Mouse (Mus musculus): Measurements from ENCODE around the gene Rln3. TPM values are rescaled to one million over a fixed set of nuclear protein-coding genes. Genes with fewer than 3 reads are reported as not detected.

Gene Rln3
- polyA plus RNA-seq, 1 experiment from 2014 or later: not detected

DNA sequence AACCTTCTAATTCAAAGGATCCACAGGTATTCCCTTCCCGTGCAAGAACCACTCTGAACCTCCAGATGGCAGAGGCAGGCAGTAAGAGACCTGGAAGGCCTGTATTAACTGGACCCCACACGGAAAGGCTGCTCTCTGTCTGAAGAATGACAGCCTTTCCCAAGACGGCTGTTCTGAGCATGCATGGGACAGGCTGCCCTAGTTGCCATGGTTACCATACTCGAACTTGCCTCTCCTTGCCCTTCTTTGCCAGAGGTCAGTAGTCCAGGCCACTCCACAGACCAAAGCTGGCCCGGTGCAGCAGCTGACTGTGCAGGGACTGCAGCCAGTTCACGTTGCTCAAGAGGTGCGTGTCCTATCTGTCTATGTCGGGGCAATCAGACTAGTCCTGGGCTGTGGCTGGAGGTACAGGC, 39.0 kb upstream of the Rln3 start:
- no peak overlapping the region for H3K9ac ChIP-seq (ENCODE audit: low read depth, low read length)
- no peaks in the 10 kb centered on the region for H3K4me1 ChIP-seq (replicated peaks; ENCODE audit: control insufficient read depth, insufficient read depth, low read length)
- H3K27ac ChIP-seq (ENCODE audit: low read depth, low read length): no peak overlapping the region; the same call in 1 of the 2 replicates
- no peak overlapping the region for H3K4me3 ChIP-seq (ENCODE audit: low read depth, low read length)
- WGBS: 35% methylated on average over 8 of the region's 8 CpGs
- peak; percentile 64 for ATAC-seq
- H3K36me3 ChIP-seq (ENCODE audit: control insufficient read depth, insufficient read depth): peaks cover 74% of the 10 kb centered on the region
- TF ChIP-seq CTCF (IDR thresholded peaks at IDR 0.05; ENCODE audit: low read depth): peak; percentile 56
- H3K27me3 ChIP-seq (replicated peaks; ENCODE audit: control insufficient read depth, insufficient read depth, low read length): no peaks in the 10 kb centered on the region
- no peak overlapping the region for H3K4me2 ChIP-seq (replicated peaks; ENCODE audit: low read depth)
- H3K9me3 ChIP-seq (ENCODE audit: control insufficient read depth): no peaks in the 10 kb centered on the region

DNA sequence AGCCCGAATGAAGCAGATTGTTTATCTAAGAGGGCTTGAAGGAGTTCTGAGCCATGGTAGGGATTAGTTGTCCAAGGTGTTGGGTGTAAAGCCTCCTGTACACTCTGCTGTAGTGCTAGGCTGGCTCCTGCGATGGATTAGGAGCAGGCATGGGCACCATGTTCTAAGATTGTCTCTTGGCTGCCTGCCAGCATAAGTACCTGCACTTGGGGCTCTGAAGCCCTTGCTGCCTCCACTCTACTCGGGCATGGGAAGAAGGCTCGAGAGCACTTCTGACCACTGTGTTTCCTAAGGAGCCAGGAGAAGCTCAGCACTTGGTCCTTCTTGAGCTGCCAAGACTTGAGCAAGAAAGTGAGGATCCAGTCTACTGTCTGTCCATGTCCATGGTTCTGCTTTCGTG, 34.4 kb upstream of the Rln3 start:
- no peak for ATAC-seq
- Histone ChIP-seq H3K4me2 (replicated peaks; ENCODE audit: low read depth) (no peak overlapping the region), H3K9ac (ENCODE audit: low read depth, low read length) (no peak overlapping the region), H3K4me1 (replicated peaks; ENCODE audit: control insufficient read depth, insufficient read depth, low read length) (no peaks in the 10 kb centered on the region), H3K4me3 (ENCODE audit: low read depth, low read length) (no peak overlapping the region), H3K27me3 (replicated peaks; ENCODE audit: control insufficient read depth, insufficient read depth, low read length) (no peaks in the 10 kb centered on the region), H3K27ac (ENCODE audit: low read depth, low read length) (no peak overlapping the region), H3K36me3 (ENCODE audit: control insufficient read depth, insufficient read depth) (peaks cover 58% of the 10 kb centered on the region), H3K9me3 (ENCODE audit: control insufficient read depth) (no peaks in the 10 kb centered on the region)
- no peak for TF ChIP-seq CTCF (IDR thresholded peaks at IDR 0.05; ENCODE audit: low read depth)
- WGBS: 66% methylated on average over 5 of the region's 5 CpGs

DNA sequence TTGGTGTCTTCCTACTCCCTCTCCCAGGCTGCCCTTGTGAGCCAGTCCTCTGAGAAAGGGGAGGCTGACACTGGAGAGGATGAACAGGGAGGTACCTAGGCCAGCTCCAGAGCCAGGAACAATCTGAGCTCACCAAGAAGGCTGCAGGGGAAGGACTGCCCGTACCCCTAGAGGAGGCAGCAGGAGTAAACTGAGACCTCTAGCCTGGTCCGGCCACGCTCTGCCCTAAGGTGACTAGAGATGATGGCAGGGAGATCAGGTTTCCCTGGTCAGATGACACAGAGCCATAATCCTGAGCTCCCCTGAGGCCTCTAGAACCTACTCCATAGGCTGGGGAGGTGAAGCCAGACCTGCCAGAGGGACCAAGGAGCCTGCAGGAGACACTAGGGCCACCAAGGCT, 32.0 kb upstream of the Rln3 start:
- no peak for ATAC-seq
- H3K4me1 ChIP-seq (replicated peaks; ENCODE audit: control insufficient read depth, insufficient read depth, low read length): no peaks in the 10 kb centered on the region
- H3K9ac ChIP-seq (ENCODE audit: low read depth, low read length): no peak overlapping the region
- TF ChIP-seq CTCF (IDR thresholded peaks at IDR 0.05; ENCODE audit: low read depth): no peak
- H3K4me3 ChIP-seq (ENCODE audit: low read depth, low read length): no peak overlapping the region
- peaks cover 39% of the 10 kb centered on the region for H3K36me3 ChIP-seq (ENCODE audit: control insufficient read depth, insufficient read depth)
- no peak overlapping the region for H3K4me2 ChIP-seq (replicated peaks; ENCODE audit: low read depth)
- no peak overlapping the region for H3K27ac ChIP-seq (ENCODE audit: low read depth, low read length)
- H3K27me3 ChIP-seq (replicated peaks; ENCODE audit: control insufficient read depth, insufficient read depth, low read length): no peaks in the 10 kb centered on the region
- 89% methylated on average over 3 of the region's 3 CpGs for WGBS
- no peaks in the 10 kb centered on the region for H3K9me3 ChIP-seq (ENCODE audit: control insufficient read depth)

DNA sequence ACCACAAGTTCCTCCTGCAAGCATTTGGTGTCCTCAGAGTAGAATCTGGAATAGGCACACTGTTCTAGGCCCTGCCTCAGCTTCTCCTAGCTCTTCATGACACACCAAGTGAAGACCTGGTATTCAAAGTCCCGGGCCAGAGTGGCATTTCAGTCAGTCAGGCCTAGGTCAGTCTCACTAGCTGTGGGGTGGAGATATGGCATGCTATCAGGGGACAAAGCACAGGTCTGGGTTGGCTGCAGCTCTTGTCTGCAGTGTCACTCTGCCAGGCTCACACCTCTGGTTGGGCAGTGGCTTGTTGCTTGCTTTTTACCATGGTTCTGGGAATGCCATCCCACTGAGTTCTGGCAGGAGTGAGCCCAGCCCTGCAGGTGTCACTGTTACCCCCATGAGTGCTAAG, 31.6 kb upstream of the Rln3 start:
- Histone ChIP-seq H3K27ac (ENCODE audit: low read depth, low read length) (no peak overlapping the region), H3K4me1 (replicated peaks; ENCODE audit: control insufficient read depth, insufficient read depth, low read length) (no peaks in the 10 kb centered on the region), H3K4me3 (ENCODE audit: low read depth, low read length) (no peak overlapping the region), H3K4me2 (replicated peaks; ENCODE audit: low read depth) (no peak overlapping the region), H3K36me3 (ENCODE audit: control insufficient read depth, insufficient read depth) (peaks cover 35% of the 10 kb centered on the region), H3K9ac (ENCODE audit: low read depth, low read length) (no peak overlapping the region), H3K27me3 (replicated peaks; ENCODE audit: control insufficient read depth, insufficient read depth, low read length) (no peaks in the 10 kb centered on the region), H3K9me3 (ENCODE audit: control insufficient read depth) (no peaks in the 10 kb centered on the region)
- no peak for ATAC-seq
- 94% methylated on average over 1 of the region's 1 CpGs for WGBS
- TF ChIP-seq CTCF (IDR thresholded peaks at IDR 0.05; ENCODE audit: low read depth): no peak

DNA sequence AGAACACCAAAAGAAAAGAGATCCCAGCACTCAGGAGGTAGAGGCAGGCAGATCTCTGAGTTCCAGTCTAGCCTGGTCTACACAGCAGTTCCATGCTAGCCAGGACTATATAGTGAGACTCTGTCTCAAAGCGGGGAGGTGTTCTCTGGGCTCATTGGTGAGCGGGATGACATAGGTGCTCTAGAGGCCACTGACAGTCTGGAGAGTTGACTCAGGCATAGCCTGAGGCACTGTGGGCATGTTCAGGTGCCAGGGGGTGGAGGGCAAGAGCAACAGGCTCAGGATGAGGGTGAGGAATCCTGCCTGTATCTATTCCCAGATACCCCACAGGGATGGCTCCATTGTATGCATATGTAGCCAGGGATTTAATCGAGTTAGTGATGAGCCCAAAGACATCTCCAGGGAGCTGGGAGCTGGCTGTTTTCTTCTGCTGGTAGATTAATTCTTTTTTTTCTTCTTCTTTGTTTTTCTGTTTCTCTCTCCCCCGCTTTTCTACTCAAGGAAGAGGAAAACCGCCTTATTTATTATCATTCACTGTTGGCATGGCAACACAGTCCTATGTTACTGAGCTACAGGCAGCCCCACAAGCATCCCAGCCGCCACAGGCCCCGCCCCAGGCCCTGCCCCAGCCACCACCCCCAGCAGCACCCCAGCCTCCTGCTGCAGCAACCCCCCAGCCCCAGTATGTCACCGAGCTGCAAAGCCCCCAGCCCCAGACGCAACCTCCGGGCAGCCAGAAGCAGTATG, 28.6 kb upstream of the Rln3 start:
- 55% methylated on average over 10 of the region's 10 CpGs for WGBS
- Histone ChIP-seq H3K9ac (ENCODE audit: low read depth, low read length) (no peak overlapping the region), H3K36me3 (ENCODE audit: control insufficient read depth, insufficient read depth) (peaks cover 16% of the 10 kb centered on the region; the same call in 1 of the 2 replicates), H3K27ac (ENCODE audit: low read depth, low read length) (no peak overlapping the region), H3K27me3 (replicated peaks; ENCODE audit: control insufficient read depth, insufficient read depth, low read length) (no peaks in the 10 kb centered on the region), H3K4me3 (ENCODE audit: low read depth, low read length) (no peak overlapping the region), H3K9me3 (ENCODE audit: control insufficient read depth) (no peaks in the 10 kb centered on the region), H3K4me1 (replicated peaks; ENCODE audit: control insufficient read depth, insufficient read depth, low read length) (no peaks in the 10 kb centered on the region; the same call in none of the 2 replicates), H3K4me2 (replicated peaks; ENCODE audit: low read depth) (no peak overlapping the region)
- no peak for ATAC-seq
- no peak for TF ChIP-seq CTCF (IDR thresholded peaks at IDR 0.05; ENCODE audit: low read depth)

DNA sequence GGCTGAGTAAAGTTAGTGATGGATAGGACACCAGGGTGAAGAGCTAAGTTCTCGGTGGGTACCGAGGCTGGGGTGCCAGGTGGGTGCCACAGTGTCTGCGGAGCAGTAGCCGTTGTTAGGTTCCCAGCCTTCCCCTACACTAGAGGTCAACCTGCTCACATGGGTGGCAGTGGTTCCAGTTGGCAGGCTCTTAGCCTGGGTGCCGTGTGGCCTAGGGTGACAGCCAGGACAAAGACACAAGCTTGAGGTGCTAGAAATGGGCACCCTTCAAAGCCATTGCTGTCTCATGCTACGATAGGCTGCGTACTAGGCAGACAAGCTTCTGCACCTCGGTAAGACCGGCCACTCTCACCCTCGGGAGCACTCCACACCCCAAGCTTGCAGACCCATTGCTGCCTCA, 27.5 kb upstream of the Rln3 start:
- no peaks in the 10 kb centered on the region; the same call in none of the 2 replicates for H3K4me1 ChIP-seq (replicated peaks; ENCODE audit: control insufficient read depth, insufficient read depth, low read length)
- H3K27me3 ChIP-seq (replicated peaks; ENCODE audit: control insufficient read depth, insufficient read depth, low read length): no peaks in the 10 kb centered on the region
- H3K4me3 ChIP-seq (ENCODE audit: low read depth, low read length): no peak overlapping the region
- H3K4me2 ChIP-seq (replicated peaks; ENCODE audit: low read depth): no peak overlapping the region
- 86% methylated on average over 10 of the region's 10 CpGs for WGBS
- no peaks in the 10 kb centered on the region for H3K9me3 ChIP-seq (ENCODE audit: control insufficient read depth)
- no peak overlapping the region for H3K27ac ChIP-seq (ENCODE audit: low read depth, low read length)
- H3K36me3 ChIP-seq (ENCODE audit: control insufficient read depth, insufficient read depth): peaks cover 16% of the 10 kb centered on the region; the same call in 1 of the 2 replicates
- ATAC-seq: no peak
- TF ChIP-seq CTCF (IDR thresholded peaks at IDR 0.05; ENCODE audit: low read depth): no peak
- H3K9ac ChIP-seq (ENCODE audit: low read depth, low read length): no peak overlapping the region

Measured in intestine, postnatal 0 days (tissue).